Mouse (Mus musculus) spleen, postnatal 10 days (tissue): ENCODE measurements at regions not wholly inside any gene's neighbourhood (a gene's known extent, or its start where the extent isn't known, plus 50 kb on each side); places are given as distances from the start of the nearest gene placed in this dataset.

ENCODE experiments used
- DNase-seq, 2 experiments: peaks; one replicate each; pipeline ENCODE4 v3.0.0; 2021 to 2022; ENCODE audit warnings: low spot score in 2 of 2

GRCm38 (mm10) chr2:178711587-178712080 lies 281.3 kb downstream of the Cdh26 start:
- no peak for DNase-seq

GRCm38 (mm10) chr2:178712391-178712892 lies 282.1 kb downstream of the Cdh26 start:
- no peak for DNase-seq

DNA sequence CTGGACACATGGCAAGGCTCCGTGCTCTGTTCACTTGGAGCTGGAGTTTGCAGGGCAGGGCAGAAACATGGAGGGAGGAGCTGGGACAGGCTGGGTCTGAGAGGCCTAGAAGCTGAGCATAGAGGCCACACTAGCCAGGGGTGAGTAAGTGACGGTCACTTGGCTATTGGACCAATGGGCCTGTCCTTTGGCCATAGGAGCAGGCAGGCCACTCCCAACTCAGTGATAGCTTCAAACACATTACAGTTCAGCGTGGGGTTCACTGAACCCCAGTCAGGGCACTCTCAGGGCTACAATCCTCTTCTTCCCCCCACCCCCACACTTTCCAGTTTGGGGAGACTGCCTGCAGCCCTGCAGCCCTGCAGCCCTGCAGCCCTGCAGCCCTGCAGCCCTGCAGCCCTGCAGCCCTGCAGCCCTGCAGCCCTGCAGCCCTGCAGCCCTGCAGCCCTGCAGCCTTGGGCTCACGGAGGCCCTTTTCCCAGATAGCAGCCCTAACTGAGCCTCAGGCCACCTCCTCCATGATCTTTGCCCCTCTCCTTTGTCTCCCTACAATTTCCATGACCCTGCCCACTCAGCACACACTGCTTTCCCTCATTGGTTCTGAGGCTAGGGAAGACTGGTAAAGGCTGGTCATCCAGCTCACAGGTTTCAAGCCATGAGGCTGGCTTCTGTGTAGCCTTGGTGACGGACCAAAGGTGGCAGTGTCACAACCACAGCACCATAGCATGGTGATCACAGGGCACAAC lies 285.3 kb downstream of the Cdh26 start:
- no peak for DNase-seq

DNA sequence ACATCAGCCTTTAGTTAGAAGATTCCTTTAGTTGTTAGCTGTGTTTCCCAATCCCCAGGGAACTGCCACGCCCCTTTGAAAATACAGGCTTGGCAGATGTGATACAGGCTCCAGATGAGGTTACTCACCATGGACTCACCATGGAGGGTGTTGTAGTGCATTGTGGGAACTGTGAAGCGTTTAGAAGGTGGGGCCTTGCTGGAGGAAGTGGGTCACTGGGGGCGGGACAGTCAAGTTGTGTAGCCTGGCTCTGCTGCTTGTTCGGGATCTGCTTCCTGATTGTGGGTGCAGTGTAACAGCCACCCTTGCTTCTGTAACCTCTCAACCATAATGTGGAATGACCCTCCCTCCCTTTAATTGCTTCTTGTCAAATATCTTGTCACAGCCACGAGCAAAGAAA lies 287.7 kb downstream of the Cdh26 start:
- no peak for DNase-seq

GRCm38 (mm10) chr2:178723455-178723854 lies 293.1 kb downstream of the Cdh26 start:
- no peak for DNase-seq

DNA sequence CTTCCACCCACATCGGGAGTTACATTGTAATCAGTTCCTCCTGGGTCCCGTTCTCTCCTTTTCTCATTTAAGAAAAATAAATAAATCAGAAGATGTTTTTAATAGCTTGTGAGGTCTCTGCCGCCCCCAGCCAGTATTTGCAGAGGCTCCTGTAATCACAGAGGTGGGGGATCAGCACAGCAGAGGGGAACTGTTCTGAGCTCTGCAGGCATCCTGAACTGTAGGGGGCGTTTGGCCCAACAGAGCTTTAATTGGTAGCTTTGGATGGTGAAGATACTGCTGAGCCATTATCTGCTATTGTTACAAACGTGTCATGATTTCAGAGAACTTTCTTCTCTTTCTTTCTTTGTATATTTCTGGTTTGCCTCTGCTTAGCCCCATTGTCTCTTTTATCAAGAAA lies 293.9 kb downstream of the Cdh26 start:
- no peak for DNase-seq

GRCm38 (mm10) chr2:178727930-178728793 lies 297.8 kb downstream of the Cdh26 start:
- DNase-seq, result no peak

GRCm38 (mm10) chr2:178728794-178729120 lies 298.4 kb downstream of the Cdh26 start:
- no peak for DNase-seq

GRCm38 (mm10) chr2:178735099-178735498 lies 304.8 kb downstream of the Cdh26 start:
- peak in 1 of 2 experiments; percentile 20 for DNase-seq

GRCm38 (mm10) chr2:178744617-178745016 lies 314.3 kb downstream of the Cdh26 start:
- DNase-seq, result no peak

GRCm38 (mm10) chr2:178745296-178746015 lies 315.1 kb downstream of the Cdh26 start:
- no peak for DNase-seq

DNA sequence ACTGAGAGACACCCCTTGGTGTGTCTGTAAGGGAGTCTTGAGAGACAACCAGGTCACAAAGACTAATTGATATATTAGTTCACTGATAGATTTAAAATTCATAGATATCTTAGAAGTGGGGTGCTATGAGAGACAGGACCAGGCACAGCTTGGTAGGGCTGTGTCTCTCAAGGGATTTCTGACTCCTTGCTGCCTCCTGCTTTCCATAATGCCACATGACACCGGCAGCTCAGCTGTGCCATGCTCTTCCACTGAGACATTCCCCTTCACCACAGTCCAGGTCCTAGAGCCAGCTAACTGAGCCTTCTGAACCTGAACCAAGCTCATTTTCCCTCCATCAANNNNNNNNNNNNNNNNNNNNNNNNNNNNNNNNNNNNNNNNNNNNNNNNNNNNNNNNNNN lies 320.9 kb downstream of the Cdh26 start:
- no peak for DNase-seq

DNA sequence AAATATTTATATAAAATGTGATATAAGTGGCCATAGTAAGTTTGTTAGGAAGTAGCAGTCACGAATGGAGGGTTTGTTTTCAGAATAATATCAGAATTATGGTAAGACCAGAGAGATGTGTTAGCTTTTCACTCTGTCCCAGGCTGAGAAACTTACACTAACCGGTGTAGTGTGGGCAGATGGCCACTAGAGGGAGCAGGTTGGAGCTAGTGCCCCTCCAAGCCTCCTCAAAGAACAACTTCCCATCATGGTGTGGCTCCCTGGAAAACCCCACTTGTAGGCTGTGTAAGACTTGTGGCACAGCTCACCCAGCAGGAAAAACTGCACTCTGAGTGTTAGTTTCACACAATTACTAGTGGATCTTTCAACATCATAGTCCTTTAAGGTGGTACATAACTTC lies 328.0 kb downstream of the Cdh26 start:
- DNase-seq, result peak; percentile 20 to 65

DNA sequence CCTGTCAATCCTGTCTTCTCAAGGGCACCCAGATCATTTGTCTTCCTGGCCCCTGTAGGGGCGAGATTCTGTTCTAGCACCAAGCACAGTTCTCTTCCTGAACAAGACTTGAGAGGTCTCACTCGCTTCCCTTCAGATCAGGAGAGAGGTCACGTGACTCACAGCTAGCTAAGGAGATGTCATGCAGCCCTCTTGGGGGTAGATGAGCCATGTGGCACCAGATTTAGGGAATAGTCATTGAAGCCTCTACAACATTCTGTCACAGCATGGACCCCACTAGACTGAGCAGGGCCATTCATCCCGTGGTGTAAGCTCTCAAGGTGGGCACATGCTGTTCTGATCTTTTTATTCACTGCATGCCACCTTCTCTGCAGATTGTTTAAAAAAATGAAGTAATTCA lies 338.2 kb downstream of the Cdh26 start:
- no peak for DNase-seq

- no peak for DNase-seq
Observed at GRCm38 (mm10) chr2:178769001-178769400, 338.7 kb downstream of the Cdh26 start.

GRCm38 (mm10) chr2:178771435-178771834 lies 341.1 kb downstream of the Cdh26 start:
- DNase-seq, result no peak

- no peak for DNase-seq
Observed at GRCm38 (mm10) chr2:178771881-178772280, 341.6 kb downstream of the Cdh26 start.

DNA sequence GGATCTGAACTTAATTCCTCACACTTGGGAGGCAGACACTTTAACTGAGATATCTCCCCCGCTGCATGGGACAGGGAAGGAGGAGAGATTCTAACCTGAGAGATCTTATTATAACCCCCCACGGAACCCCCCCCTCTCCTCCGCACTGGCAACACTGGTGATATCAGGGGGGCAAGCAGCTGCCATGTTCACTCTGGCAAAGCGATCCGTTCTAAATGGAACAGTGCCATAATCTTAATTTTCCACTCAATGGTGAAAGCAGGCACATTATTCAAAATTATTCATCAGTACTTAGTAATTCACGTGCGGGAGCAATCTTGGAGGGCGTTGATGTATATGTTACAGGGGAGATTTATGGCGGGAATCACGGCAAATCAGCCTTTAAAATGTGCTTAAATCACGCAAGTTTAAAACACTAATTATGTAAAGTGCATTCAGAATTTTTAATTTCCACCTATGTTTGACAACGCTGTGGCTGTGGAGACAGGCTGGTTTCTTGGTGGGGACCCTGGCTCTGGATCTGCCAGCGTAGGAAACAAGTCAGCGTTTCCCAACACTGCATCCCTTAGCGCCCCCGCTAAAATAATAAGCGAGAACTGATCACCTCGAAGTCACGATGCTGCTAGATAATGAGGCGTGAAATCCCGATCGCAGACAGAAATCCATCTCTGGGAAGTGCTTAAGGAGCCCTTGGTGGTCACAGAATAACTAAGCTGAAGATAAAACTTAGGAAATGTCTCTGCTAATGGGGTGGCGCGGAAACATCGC lies 354.7 kb downstream of the Cdh26 start:
- no peak for DNase-seq

- no peak for DNase-seq
Observed at GRCm38 (mm10) chr2:178785843-178786242, 355.5 kb downstream of the Cdh26 start.

DNA sequence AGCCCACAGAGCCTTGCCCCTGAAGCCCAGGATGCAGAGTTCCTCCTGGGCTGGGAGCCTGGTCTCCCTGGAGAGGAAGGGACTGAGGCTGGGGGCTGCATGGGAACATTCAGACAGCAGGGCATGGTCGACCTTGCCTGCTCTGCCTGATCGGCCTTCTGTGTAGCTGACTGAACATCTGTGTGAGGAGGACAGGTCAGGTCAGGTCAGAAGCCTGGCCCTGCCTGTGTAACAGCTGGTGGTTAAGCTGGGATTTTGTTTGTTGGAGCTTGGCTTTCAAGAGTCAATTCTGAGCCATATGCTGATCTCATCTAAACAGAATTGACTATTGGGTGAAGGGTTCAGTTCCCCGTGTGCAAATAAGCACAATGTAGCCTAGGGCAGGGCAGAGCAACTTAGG lies 365.5 kb downstream of the Cdh26 start:
- DNase-seq, result no peak

- no peak for DNase-seq
Observed at GRCm38 (mm10) chr2:178801464-178801863, 371.1 kb downstream of the Cdh26 start.
